Comparison of ENCODE assay signal across 16 mouse cellular contexts in the genomic region with DNA sequence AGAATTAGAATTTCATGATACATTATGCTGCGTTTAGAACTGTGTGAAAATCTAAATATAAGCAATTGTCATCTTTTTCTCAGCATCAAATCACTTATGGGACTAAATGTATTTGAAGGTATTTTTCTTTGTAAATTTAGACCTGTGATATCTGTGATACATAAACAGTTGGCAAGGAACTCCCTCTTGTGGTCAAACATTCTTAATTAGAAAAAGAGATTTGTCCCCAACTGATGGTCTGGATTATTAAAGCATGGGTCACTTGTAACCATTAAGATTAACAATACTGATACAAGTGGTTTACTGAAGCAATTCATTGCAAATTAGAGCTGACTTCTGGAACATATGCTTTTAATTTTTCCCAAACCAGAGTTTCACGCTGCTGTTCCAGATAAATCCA.
DNase-seq lines count a peak whose midpoint lies in the region; ATAC-seq and TF ChIP-seq lines count a peak whose summit lies in the region.
"Had no signal": no experiment of that assay in that cellular context is flagged by ENCODE, and none has a peak within 500 bp of the region (broad histone marks: within the 10 kb centered on the region; RNA-seq: fewer than 3 reads in every experiment).

No protein-coding gene starts in this region.

- no peaks in the 10 kb centered on the region for H3K4me1 ChIP-seq in heart, adult 2 months (ENCODE audit: control insufficient read depth, insufficient read depth, low read length)
- no peaks in the 10 kb centered on the region for H3K4me1 ChIP-seq in lung, embryonic 14.5 days (ENCODE audit: insufficient read depth)
- H3K4me1 ChIP-seq in lung, postnatal 0 days (ENCODE audit: insufficient read depth, low read depth, low read length) = no peaks in the 10 kb centered on the region
- H3K4me1 ChIP-seq: neural tube, embryonic 13.5 days had no signal

- ATAC-seq in lung, embryonic 14.5 days (ENCODE audit: insufficient read depth) = no peak
- no peak for ATAC-seq in lung, postnatal 0 days
- ATAC-seq in CD4-positive, CD25-positive, alpha-beta regulatory T cell, adult 4 months = no peak
- ATAC-seq: midbrain, embryonic 16.5 days had no signal

- H3K4me3 ChIP-seq in heart, adult 2 months = no peak overlapping the region
- no peak overlapping the region for H3K4me3 ChIP-seq in lung, embryonic 14.5 days (ENCODE audit: low read depth, low read length)
- no peak overlapping the region for H3K4me3 ChIP-seq in lung, postnatal 0 days (ENCODE audit: low read depth, low read length)
- H3K4me3 ChIP-seq: neural tube, embryonic 13.5 days had no signal

- no peak overlapping the region for H3K9ac ChIP-seq in heart, adult 2 months (ENCODE audit: low read depth, low read length)
- H3K9ac ChIP-seq in lung, embryonic 14.5 days = no peak overlapping the region
- no peak overlapping the region for H3K9ac ChIP-seq in lung, postnatal 0 days (replicated peaks; ENCODE audit: low read depth)
- H3K9ac ChIP-seq: liver, embryonic 14.5 days; neural tube, embryonic 13.5 days had no signal

- H3K27ac ChIP-seq in heart, adult 2 months = no peak overlapping the region
- no peak overlapping the region for H3K27ac ChIP-seq in lung, embryonic 14.5 days (ENCODE audit: low read depth)
- no peak overlapping the region for H3K27ac ChIP-seq in lung, postnatal 0 days (ENCODE audit: low read length)
- H3K27ac ChIP-seq: liver, embryonic 14.5 days; neural tube, embryonic 13.5 days had no signal

- TF ChIP-seq EP300 in heart, adult 2 months (IDR thresholded peaks at IDR 0.05; ENCODE audit: insufficient read depth, low read depth, low read length) = no peak
- TF ChIP-seq EP300 in lung, postnatal 0 days (IDR thresholded peaks at IDR 0.05) = no peak

- 51% methylated on average over 2 of the region's 2 CpGs for WGBS in heart, adult 2 months
- WGBS in lung, embryonic 14.5 days = 51% methylated on average over 2 of the region's 2 CpGs
- 47% methylated on average over 2 of the region's 2 CpGs for WGBS in lung, postnatal 0 days

- TF ChIP-seq CTCF in heart, adult 2 months (IDR thresholded peaks at IDR 0.05) = peak; percentile 23
- TF ChIP-seq CTCF in lung, embryonic 14.5 days (IDR thresholded peaks at IDR 0.05; ENCODE audit: low read depth) = peak; percentile 38
- TF ChIP-seq CTCF in lung, postnatal 0 days (IDR thresholded peaks at IDR 0.05) = no peak

- no peaks in the 10 kb centered on the region for H3K36me3 ChIP-seq in heart, adult 2 months (ENCODE audit: control insufficient read depth, insufficient read depth, low read length)
- H3K36me3 ChIP-seq in lung, embryonic 14.5 days (ENCODE audit: insufficient read depth) = no peaks in the 10 kb centered on the region
- no peaks in the 10 kb centered on the region for H3K36me3 ChIP-seq in lung, postnatal 0 days (ENCODE audit: insufficient read depth, low read length)
- H3K36me3 ChIP-seq: G1E; neural tube, embryonic 13.5 days had no signal

- H3K4me2 ChIP-seq in lung, embryonic 14.5 days = no peak overlapping the region
- no peak overlapping the region for H3K4me2 ChIP-seq in lung, postnatal 0 days (replicated peaks; ENCODE audit: low read depth, low read length)
- H3K4me2 ChIP-seq: neural tube, embryonic 13.5 days had no signal

- intact Hi-C loops in heart, adult 2 months (cut with DNase I) = no loop called here
- intact Hi-C loops in heart, postnatal 36 days (cut with DNase I) = no loop called here

- no peaks in the 10 kb centered on the region for H3K27me3 ChIP-seq in heart, adult 2 months (ENCODE audit: control insufficient read depth, insufficient read depth, low read length)
- H3K27me3 ChIP-seq in lung, embryonic 14.5 days (ENCODE audit: insufficient read depth, low read length) = no peaks in the 10 kb centered on the region
- H3K27me3 ChIP-seq in lung, postnatal 0 days (replicated peaks; ENCODE audit: insufficient read depth, low read length) = no peaks in the 10 kb centered on the region
- H3K27me3 ChIP-seq: neural tube, embryonic 13.5 days had no signal

- TF ChIP-seq POLR2A in heart, adult 2 months (IDR thresholded peaks at IDR 0.05; ENCODE audit: insufficient read depth, low read depth, low read length) = no peak

- DNase-seq in heart, adult 2 months = no peak
- no peak for DNase-seq in heart, postnatal 36 days
- DNase-seq in lung, embryonic 14.5 days = peak; percentile 50
- no peak for DNase-seq in lung, postnatal 0 days (ENCODE audit: low spot score)
- peak; percentile 13 for DNase-seq in embryo, embryonic 9.5 days (ENCODE audit: extremely low spot score)
- DNase-seq in retina, postnatal 7 days (ENCODE audit: low read depth, low spot score) = peak; percentile 0
- DNase-seq in cerebellum, postnatal 4 days (ENCODE audit: low spot score in 2 of 2) = no peak
- DNase-seq: cerebellum, adult 9-10 months; kidney, postnatal 10 days; left cerebral cortex, postnatal 4 days; right cerebral cortex, adult 18-20 months had no signal

- no peaks in the 10 kb centered on the region for H3K9me3 ChIP-seq in lung, embryonic 14.5 days (ENCODE audit: low read depth, low read length)
- H3K9me3 ChIP-seq in lung, postnatal 0 days (ENCODE audit: low read length) = no peaks in the 10 kb centered on the region
- H3K9me3 ChIP-seq: neural tube, embryonic 13.5 days had no signal

- H3K79me2 ChIP-seq in heart, adult 2 months (replicated peaks; ENCODE audit: control insufficient read depth, insufficient read depth, low read length) = no peaks in the 10 kb centered on the region

Comparison
In these comparisons a context has a peak if more than half of its experiments do, and no peak if none do; other contexts are left out.
1. DNase-seq: peak in lung, embryonic 14.5 days (single experiment), embryo, embryonic 9.5 days (single experiment) and retina, postnatal 7 days (single experiment); none in heart, adult 2 months (0 of 2), heart, postnatal 36 days (0 of 2), lung, postnatal 0 days (single experiment) and cerebellum, postnatal 4 days (0 of 2).